Mouse (Mus musculus) thymus, adult 2 months (tissue): ENCODE results near the gene Abhd13.

Experiments used
- CTCF ChIP-seq: fragments of 200-500 bp; IDR thresholded peaks from 2 replicates; pipeline ENCODE4 v1.5.1; 2012; ENCODE audit warnings: mild to moderate bottlenecking, control low read depth, low read length, moderate library complexity, borderline replicate concordance; ENCODE audit not compliant: control insufficient read depth, poor library complexity, insufficient read depth; ENCODE audit errors: extremely low read depth
- POLR2A ChIP-seq: fragments of 200-500 bp; IDR thresholded peaks from 2 replicates; pipeline ENCODE4 v1.6.1; 2012; ENCODE audit warnings: mild to moderate bottlenecking, low read length, control low read depth, moderate library complexity; ENCODE audit not compliant: control insufficient read depth, poor library complexity, insufficient read depth; ENCODE audit errors: extremely low read depth

DNA sequence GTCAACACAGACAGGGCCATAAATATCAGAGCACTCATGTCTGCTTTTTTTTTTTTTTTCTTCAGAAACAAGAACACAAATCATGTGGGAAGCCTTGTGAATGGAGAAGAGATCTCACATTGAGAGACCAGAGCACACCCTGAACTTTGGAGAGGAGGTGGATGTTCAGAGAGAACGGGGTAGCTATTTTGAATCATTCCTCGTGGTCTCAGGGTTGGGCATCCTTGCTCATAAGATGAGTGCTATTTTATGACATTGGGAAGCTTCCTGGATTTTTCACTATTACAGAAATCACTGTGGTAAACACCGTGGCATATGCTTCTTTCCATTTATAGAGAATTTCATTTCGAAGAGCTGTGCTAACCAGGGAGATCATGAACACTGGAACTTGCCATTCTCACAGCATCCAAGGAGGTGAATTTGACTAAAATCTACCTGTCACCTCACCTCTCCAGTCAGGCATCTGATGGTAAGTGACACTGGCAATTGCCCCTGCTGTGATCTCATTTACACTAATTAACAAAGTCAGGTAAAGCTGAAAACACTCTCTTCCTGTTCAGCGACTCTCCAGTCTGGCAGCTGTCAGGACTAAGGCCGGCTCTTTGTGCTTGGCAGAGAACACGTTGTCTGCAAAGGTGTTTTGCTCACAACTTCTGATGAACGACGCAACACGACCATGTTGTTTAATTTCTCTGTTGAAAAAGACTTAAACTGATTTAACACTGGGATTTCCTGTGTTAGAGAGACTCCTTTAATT is 28.2 kb upstream of the Abhd13 start:
- TF ChIP-seq CTCF (no peak), POLR2A (no peak)
